Mouse (Mus musculus): ENCODE results near the gene Fcgr1.

GRCm38 (mm10) chr3:96322609-96323008, 28.8 kb upstream of the Fcgr1 start:
- no peak for TF ChIP-seq MAX (IDR thresholded peaks at IDR 0.05)
- no peak for TF ChIP-seq CTCF (IDR thresholded peaks at IDR 0.05; ENCODE audit: control insufficient read depth, insufficient read depth, insufficient read length)

Data from C2C12 (cell line).